Mouse (Mus musculus): ENCODE data around the gene Pde1b. TPM values are rescaled to one million over a fixed set of nuclear protein-coding genes. Genes with fewer than 3 reads are reported as not detected.

Pde1b gene
- 3.6 and 5.8 TPM in 2 replicates for total RNA-seq (2014; fragmentation: Nextera tagmentation)
- total RNA-seq (2017), result 1.3 and 1.5 TPM in 2 replicates

- ATAC-seq (replicated peaks; ENCODE audit: low FRiP score, low TSS enrichment, poor library complexity, severe bottlenecking), result peak; percentile 87
Observed at GRCm38 (mm10) chr15:103502435-103503250, at the start of gene Pde1b. Gene Pde1b (plus strand): TSS chr15:103503034.

- ATAC-seq (replicated peaks; ENCODE audit: low FRiP score, low TSS enrichment, poor library complexity, severe bottlenecking), result peak; percentile 100
Observed at GRCm38 (mm10) chr15:103453551-103454218, 49.1 kb upstream of the Pde1b start, which contains the start of gene Nckap1l. Gene Nckap1l (plus strand): TSS chr15:103453794.

- ATAC-seq (replicated peaks; ENCODE audit: low FRiP score, low TSS enrichment, poor library complexity, severe bottlenecking), result no peak; the same call in 1 of the 2 replicates
Observed at GRCm38 (mm10) chr15:103454449-103454848, 48.4 kb upstream of the Pde1b start.

- no peak for ATAC-seq (replicated peaks; ENCODE audit: low FRiP score, low TSS enrichment, poor library complexity, severe bottlenecking)
Observed at GRCm38 (mm10) chr15:103462539-103463261, 40.1 kb upstream of the Pde1b start.

- ATAC-seq (replicated peaks; ENCODE audit: low FRiP score, low TSS enrichment, poor library complexity, severe bottlenecking), result no peak
Observed at GRCm38 (mm10) chr15:103471488-103472194, 31.2 kb upstream of the Pde1b start.

- ATAC-seq (replicated peaks; ENCODE audit: low FRiP score, low TSS enrichment, poor library complexity, severe bottlenecking), result no peak
Observed at GRCm38 (mm10) chr15:103472265-103472664, 30.6 kb upstream of the Pde1b start.

- ATAC-seq (replicated peaks; ENCODE audit: low FRiP score, low TSS enrichment, poor library complexity, severe bottlenecking), result no peak
Observed at GRCm38 (mm10) chr15:103473182-103473581, 29.7 kb upstream of the Pde1b start.

GRCm38 (mm10) chr15:103473769-103474168, 29.1 kb upstream of the Pde1b start:
- no peak for ATAC-seq (replicated peaks; ENCODE audit: low FRiP score, low TSS enrichment, poor library complexity, severe bottlenecking)

GRCm38 (mm10) chr15:103479080-103479606, 23.7 kb upstream of the Pde1b start:
- no peak for ATAC-seq (replicated peaks; ENCODE audit: low FRiP score, low TSS enrichment, poor library complexity, severe bottlenecking)

- ATAC-seq (replicated peaks; ENCODE audit: low FRiP score, low TSS enrichment, poor library complexity, severe bottlenecking), result no peak
Observed at GRCm38 (mm10) chr15:103480129-103480528, 22.7 kb upstream of the Pde1b start.

- 0 out of 2 replicates have a peak, but pooled peaks have one; percentile 46 for ATAC-seq (replicated peaks; ENCODE audit: low FRiP score, low TSS enrichment, poor library complexity, severe bottlenecking)
Observed at GRCm38 (mm10) chr15:103482488-103482887, 20.3 kb upstream of the Pde1b start.

- no peak for ATAC-seq (replicated peaks; ENCODE audit: low FRiP score, low TSS enrichment, poor library complexity, severe bottlenecking)
Observed at GRCm38 (mm10) chr15:103484490-103484889, 18.3 kb upstream of the Pde1b start.

- no peak for ATAC-seq (replicated peaks; ENCODE audit: low FRiP score, low TSS enrichment, poor library complexity, severe bottlenecking)
Observed at GRCm38 (mm10) chr15:103485106-103485505, 17.7 kb upstream of the Pde1b start.

- ATAC-seq (replicated peaks; ENCODE audit: low FRiP score, low TSS enrichment, poor library complexity, severe bottlenecking), result no peak
Observed at GRCm38 (mm10) chr15:103486658-103487057, 16.2 kb upstream of the Pde1b start.

GRCm38 (mm10) chr15:103488336-103488735, 14.5 kb upstream of the Pde1b start:
- ATAC-seq (replicated peaks; ENCODE audit: low FRiP score, low TSS enrichment, poor library complexity, severe bottlenecking), result no peak

- ATAC-seq (replicated peaks; ENCODE audit: low FRiP score, low TSS enrichment, poor library complexity, severe bottlenecking), result no peak
Observed at GRCm38 (mm10) chr15:103496204-103497140, 6.4 kb upstream of the Pde1b start.

- no peak for ATAC-seq (replicated peaks; ENCODE audit: low FRiP score, low TSS enrichment, poor library complexity, severe bottlenecking)
Observed at GRCm38 (mm10) chr15:103498157-103498556, 4.7 kb upstream of the Pde1b start.

GRCm38 (mm10) chr15:103500723-103501122, 2.1 kb upstream of the Pde1b start:
- ATAC-seq (replicated peaks; ENCODE audit: low FRiP score, low TSS enrichment, poor library complexity, severe bottlenecking), result no peak

Measured in megakaryocyte-erythroid progenitor cell, adult 5-6 weeks (primary cell).